8 mouse cellular contexts compared by ENCODE assay signal in the genomic region with DNA sequence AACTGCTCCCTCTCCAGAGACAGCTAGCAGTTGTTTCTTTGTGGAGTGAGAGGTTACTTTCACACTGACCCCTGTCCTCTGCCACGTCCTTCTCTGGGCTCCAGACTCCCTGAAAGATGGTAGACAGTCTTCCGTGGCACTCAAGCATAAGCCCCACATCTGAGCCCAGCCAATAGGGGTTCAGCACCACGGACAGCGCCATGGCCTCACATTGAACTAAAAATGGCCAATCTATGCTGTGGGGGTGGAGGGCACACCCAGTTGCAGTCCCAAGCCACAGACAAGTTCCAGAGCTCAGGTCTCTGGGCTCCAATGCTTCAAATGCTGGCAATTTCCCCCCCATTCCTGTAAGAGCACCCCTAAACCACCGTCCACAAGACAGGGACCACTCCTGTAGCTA. TPM values are rescaled to one million over a fixed set of nuclear protein-coding genes. Genes with fewer than 3 reads are reported as not detected.
DNase-seq lines count a peak whose midpoint lies in the region; ATAC-seq lines count a peak whose summit lies in the region.

No protein-coding gene starts in this region.

- no peaks in the 10 kb centered on the region for H3K36me3 ChIP-seq in forebrain, embryonic 10.5 days (replicated peaks)
- H3K36me3 ChIP-seq in forebrain, embryonic 13.5 days (ENCODE audit: poor library complexity, severe bottlenecking): no peaks in the 10 kb centered on the region
- no peaks in the 10 kb centered on the region for H3K36me3 ChIP-seq in hindbrain, embryonic 14.5 days (replicated peaks; ENCODE audit: control insufficient read depth, insufficient read depth)

- peak overlapping the region; percentile 27 for H3K27ac ChIP-seq in forebrain, embryonic 10.5 days
- H3K27ac ChIP-seq in forebrain, embryonic 13.5 days: no peak overlapping the region
- H3K27ac ChIP-seq in hindbrain, embryonic 14.5 days: no peak overlapping the region

- H3K4me2 ChIP-seq in forebrain, embryonic 13.5 days: no peak overlapping the region
- H3K4me2 ChIP-seq in hindbrain, embryonic 14.5 days (replicated peaks): no peak overlapping the region

- peaks cover 67% of the 10 kb centered on the region for H3K4me1 ChIP-seq in forebrain, embryonic 10.5 days
- peaks cover 22% of the 10 kb centered on the region for H3K4me1 ChIP-seq in forebrain, embryonic 13.5 days
- peaks cover 17% of the 10 kb centered on the region for H3K4me1 ChIP-seq in hindbrain, embryonic 14.5 days (replicated peaks; ENCODE audit: control insufficient read depth, insufficient read depth, low read length)

- H3K4me3 ChIP-seq in forebrain, embryonic 10.5 days: no peak overlapping the region
- no peak overlapping the region for H3K4me3 ChIP-seq in forebrain, embryonic 13.5 days
- no peak overlapping the region for H3K4me3 ChIP-seq in hindbrain, embryonic 14.5 days (replicated peaks; ENCODE audit: low read length)

- H3K9ac ChIP-seq in forebrain, embryonic 13.5 days: no peak overlapping the region
- no peak overlapping the region for H3K9ac ChIP-seq in hindbrain, embryonic 14.5 days

- H3K9me3 ChIP-seq in forebrain, embryonic 10.5 days: no peaks in the 10 kb centered on the region
- no peaks in the 10 kb centered on the region for H3K9me3 ChIP-seq in forebrain, embryonic 13.5 days (replicated peaks)
- no peaks in the 10 kb centered on the region for H3K9me3 ChIP-seq in hindbrain, embryonic 14.5 days (ENCODE audit: control insufficient read depth, low read length)

- no peak for ATAC-seq in forebrain, embryonic 13.5 days
- no peak for ATAC-seq in hindbrain, embryonic 14.5 days (ENCODE audit: low FRiP score)

- 13% methylated on average over 5 of the region's 5 CpGs for WGBS in forebrain, embryonic 10.5 days
- 8% methylated on average over 5 of the region's 5 CpGs for WGBS in forebrain, embryonic 13.5 days
- WGBS in hindbrain, embryonic 14.5 days: 8% methylated on average over 5 of the region's 5 CpGs

- peak; percentile 84 for DNase-seq in forebrain, embryonic 10.5 days (ENCODE audit: extremely low spot score, low spot score)
- DNase-seq in B cell, adult 2 months: peak; percentile 57 to 61
- peak; percentile 67 for DNase-seq in c-Kit-positive CD71-positive TER-119-negative erythroid progenitor cells, embryonic 14.5 days (ENCODE audit: low read depth)
- peak; percentile 75 for DNase-seq in hindbrain, embryonic 14.5 days (ENCODE audit: low spot score)
- DNase-seq in lung, postnatal 4 days: peak; percentile 49 to 63
- DNase-seq in thymus, postnatal 25 days: peak; percentile 53
- no peak for DNase-seq in frontal cortex, adult 2 months (ENCODE audit: extremely low spot score in 1 of 2, low spot score in 1 of 2)

- no peaks in the 10 kb centered on the region; the same call in 1 of the 2 replicates for H3K27me3 ChIP-seq in forebrain, embryonic 10.5 days (ENCODE audit: poor library complexity, severe bottlenecking)
- H3K27me3 ChIP-seq in forebrain, embryonic 13.5 days: peaks cover 7% of the 10 kb centered on the region; the same call in 1 of the 2 replicates
- H3K27me3 ChIP-seq in hindbrain, embryonic 14.5 days (ENCODE audit: control insufficient read depth, insufficient read depth, low read length): no peaks in the 10 kb centered on the region

RNA-seq across cellular contexts. Expression of gene Rapgef1, which starts 45.9 kb away (rescaled TPM):
- 15.9 and 17.2 TPM in 2 replicates for polyA plus RNA-seq in forebrain, embryonic 10.5 days (2016; fragmentation: Nextera tagmentation; extraction: Ambion mirVana)
- polyA plus RNA-seq in forebrain, embryonic 13.5 days (2015; fragmentation: Nextera tagmentation; extraction: Ambion mirVana): 17.8 and 19.2 TPM in 2 replicates
- 19.9 and 22.3 TPM in 2 replicates for polyA plus RNA-seq in hindbrain, embryonic 14.5 days (2014; fragmentation: Nextera tagmentation; extraction: Ambion mirVana)
- 74.6 and 80.1 TPM in 2 replicates for polyA plus RNA-seq in frontal cortex, adult 2 months (2012; rRNA removed)

Comparison
In these comparisons a context has a peak if more than half of its experiments do, and no peak if none do; other contexts are left out.
1. DNase-seq: peak in forebrain, embryonic 10.5 days (single experiment), B cell, adult 2 months (2 of 2), c-Kit-positive CD71-positive TER-119-negative erythroid progenitor cells, embryonic 14.5 days (single experiment), hindbrain, embryonic 14.5 days (single experiment), lung, postnatal 4 days (2 of 2) and thymus, postnatal 25 days (single experiment); none in frontal cortex, adult 2 months (0 of 2).